8 mouse cellular contexts compared by ENCODE assay signal in the genomic region with DNA sequence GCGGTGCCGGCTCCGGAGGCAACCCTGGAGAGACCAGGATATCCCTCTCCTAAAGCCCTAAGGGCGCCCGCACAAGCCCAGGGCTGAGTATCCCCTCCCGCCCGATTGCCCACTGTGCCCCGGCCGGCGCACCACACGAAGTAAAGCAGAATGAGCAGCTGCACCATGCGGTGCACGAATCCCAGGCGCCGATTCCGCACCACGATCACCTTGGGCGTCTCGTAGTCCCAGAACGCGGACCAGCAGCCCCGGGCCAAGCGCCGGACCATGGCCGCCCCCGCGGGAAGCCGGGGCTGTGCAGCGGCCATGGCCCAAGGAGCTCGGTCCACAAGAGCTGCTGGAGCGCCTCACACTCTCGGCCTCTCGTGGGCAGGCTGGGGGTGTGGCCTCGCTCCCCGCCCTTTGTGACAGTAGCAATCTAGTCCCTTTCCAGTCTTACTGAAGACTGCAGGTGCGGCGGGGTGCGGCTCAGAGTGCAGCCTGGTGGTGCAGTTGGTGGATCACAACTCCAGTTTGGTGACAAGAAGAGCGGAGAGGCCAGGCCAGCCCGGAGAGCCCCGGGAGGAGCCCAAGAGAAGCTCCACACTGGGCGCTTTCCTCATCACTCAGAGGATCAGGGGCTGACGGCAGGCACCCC. TPM values are rescaled to one million over a fixed set of nuclear protein-coding genes. Genes with fewer than 3 reads are reported as not detected.
A peak's percentile ranks its signal among the peaks of the same experiment; 100 is the strongest.
DNase-seq lines count a peak whose midpoint lies in the region; ATAC-seq and TF ChIP-seq lines count a peak whose summit lies in the region.

A gene (minus strand): TSS at position 565 of the 637 bp plus-strand sequence.

- H3K4me2 ChIP-seq in neural tube, embryonic 15.5 days: peak within 1 kb of the TSS; percentile 99

- peak within 1 kb of the TSS; percentile 40 for H3K4me3 ChIP-seq in kidney, adult 2 months (ENCODE audit: insufficient read depth, low read depth, low read length)
- H3K4me3 ChIP-seq in lung, adult 2 months (replicated peaks; ENCODE audit: extremely low read depth, low read depth, low read length): peak within 1 kb of the TSS; percentile 32
- H3K4me3 ChIP-seq in neural tube, embryonic 15.5 days (replicated peaks): peak within 1 kb of the TSS; percentile 55

- no peak for DNase-seq in frontal cortex, postnatal 36 days (ENCODE audit: low spot score in 2 of 2)
- peak; percentile 17 for DNase-seq in c-Kit-positive CD71-positive TER-119-negative erythroid progenitor cells, embryonic 14.5 days (ENCODE audit: low read depth)
- peak; percentile 8 for DNase-seq in gastrocnemius, postnatal 25 days
- peak; percentile 65 for DNase-seq in kidney, adult 2 months
- peak; percentile 59 for DNase-seq in lung, adult 2 months
- no peak for DNase-seq in T-cell, adult 2 months (ENCODE audit: low spot score)

- H3K9me3 ChIP-seq in neural tube, embryonic 15.5 days (replicated peaks): no peaks in the 10 kb centered on the region

- H3K27ac ChIP-seq in kidney, adult 2 months (ENCODE audit: insufficient read depth, low read depth, low read length): no peak within 1 kb of the TSS
- no peak within 1 kb of the TSS for H3K27ac ChIP-seq in neural tube, embryonic 15.5 days (replicated peaks)

- H3K9ac ChIP-seq in neural tube, embryonic 15.5 days (replicated peaks): peak within 1 kb of the TSS; percentile 64

- TF ChIP-seq CTCF in kidney, adult 2 months (conservative IDR thresholded peaks at IDR 0.05; ENCODE audit: insufficient read depth, insufficient read length, low read depth, low read length): no peak
- no peak for TF ChIP-seq CTCF in lung, adult 2 months (IDR thresholded peaks at IDR 0.05; ENCODE audit: insufficient read depth, low read length)

- peak; percentile 57; the same call in 1 of the 2 replicates for ATAC-seq in frontal cortex, adult (ENCODE audit: low TSS enrichment)
- peak; percentile 69 for ATAC-seq in neural tube, embryonic 15.5 days (ENCODE audit: low FRiP score)

- 2% methylated on average over 43 of the region's 43 CpGs for WGBS in kidney, adult 2 months
- WGBS in lung, adult 2 months: 3% methylated on average over 43 of the region's 43 CpGs
- WGBS in neural tube, embryonic 15.5 days: 1% methylated on average over 43 of the region's 43 CpGs

- H3K36me3 ChIP-seq in kidney, adult 2 months (ENCODE audit: control insufficient read depth, insufficient read depth, low read length): no peaks in the 10 kb centered on the region
- H3K36me3 ChIP-seq in neural tube, embryonic 15.5 days: no peaks in the 10 kb centered on the region

- no peaks in the 10 kb centered on the region for H3K27me3 ChIP-seq in kidney, adult 2 months (replicated peaks; ENCODE audit: control insufficient read depth, insufficient read depth, low read length)
- H3K27me3 ChIP-seq in neural tube, embryonic 15.5 days (replicated peaks): peaks cover 13% of the 10 kb centered on the region

- H3K4me1 ChIP-seq in kidney, adult 2 months (ENCODE audit: control insufficient read depth, insufficient read depth, low read length): no peaks in the 10 kb centered on the region
- no peaks in the 10 kb centered on the region for H3K4me1 ChIP-seq in lung, adult 2 months (ENCODE audit: control insufficient read depth, insufficient read depth, low read length)
- H3K4me1 ChIP-seq in neural tube, embryonic 15.5 days: peaks cover 16% of the 10 kb centered on the region

- TF ChIP-seq POLR2A in kidney, adult 2 months (IDR thresholded peaks at IDR 0.05; ENCODE audit: low read depth, low read length): no peak
- TF ChIP-seq POLR2A in lung, adult 2 months (IDR thresholded peaks at IDR 0.05; ENCODE audit: borderline replicate concordance, extremely low read depth, low read depth, low read length): no peak

RNA-seq across cellular contexts. Expression of the gene that starts here (rescaled TPM):
- not detected for total RNA-seq in gastrocnemius, postnatal 25 days (2021)
- polyA plus RNA-seq in kidney, adult 2 months (2012; rRNA removed): 0.59 and 0.90 TPM in 2 replicates
- polyA plus RNA-seq in lung, adult 2 months (2012; rRNA removed): 1.2 TPM in 2 replicates
- 9.8 and 11.3 TPM in 2 replicates for polyA plus RNA-seq in neural tube, embryonic 15.5 days (2015; fragmentation: Nextera tagmentation; extraction: Ambion mirVana)

Comparison
In these comparisons a context has a peak if more than half of its experiments do, and no peak if none do; other contexts are left out.
1. Peak in DNase-seq in gastrocnemius, postnatal 25 days; RNA of the gene not detected or under 1 TPM.
2. Peak in DNase-seq and H3K4me3 ChIP-seq in kidney, adult 2 months; RNA of the gene not detected or under 1 TPM.
3. DNase-seq: peak in c-Kit-positive CD71-positive TER-119-negative erythroid progenitor cells, embryonic 14.5 days (single experiment) and lung, adult 2 months (single experiment); none in frontal cortex, postnatal 36 days (0 of 2) and T-cell, adult 2 months (single experiment).
4. Peak in every context shown above with its lines, with median percentiles within 50 percentile points of each other: H3K4me3 ChIP-seq.